Mouse (Mus musculus): ENCODE measurements around the gene Mknk2. TPM values are rescaled to one million over a fixed set of nuclear protein-coding genes. Genes with fewer than 3 reads are reported as not detected.

Gene Mknk2
- total RNA-seq, 2 experiments from 2014 or later, result 170 to 176 TPM

Other genes starting within 250 kb of the Mknk2 start
- gene Tcf3, start 244.5 kb downstream of the Mknk2 start, total RNA-seq (2021), result 10 to 100 TPM; 66.4 to 67.5 TPM
- not detected for gene Onecut3, start 183.3 kb downstream of the Mknk2 start, total RNA-seq (2021)
- gene Atp8b3, start 139.0 kb downstream of the Mknk2 start, total RNA-seq (2021), result under 1 TPM; 0.05 TPM
- 10 to 100 TPM; 22.0 to 24.9 TPM for gene Rexo1, start 116.6 kb downstream of the Mknk2 start, total RNA-seq (2021)
- gene Klf16, start 100.8 kb downstream of the Mknk2 start, total RNA-seq (2021), result 1 to 10 TPM; 7.5 to 8.5 TPM
- 10 to 100 TPM; 79.7 to 81.6 TPM for gene Abhd17a, start 87.8 kb downstream of the Mknk2 start, total RNA-seq (2021)
- 10 to 100 TPM; 27.4 to 27.9 TPM for gene Scamp4, start 75.2 kb downstream of the Mknk2 start, total RNA-seq (2021)
- gene Adat3, start 75.2 kb downstream of the Mknk2 start, total RNA-seq (2021), result 1 to 10 TPM; 3.0 to 3.2 TPM
- 1 to 10 TPM; 1.1 to 1.7 TPM for gene Gm49322, start 72.1 kb downstream of the Mknk2 start, total RNA-seq (2021)
- gene Csnk1g2, start 55.3 kb downstream of the Mknk2 start, total RNA-seq (2021), result 100 to 1,000 TPM; 167 to 169 TPM
- gene Btbd2, start 21.0 kb downstream of the Mknk2 start, total RNA-seq (2021), result 10 to 100 TPM; 50.7 to 50.8 TPM
- 10 to 100 TPM; 24.0 to 25.4 TPM for gene Mob3a, start 23.9 kb upstream of the Mknk2 start, total RNA-seq (2021)
- gene Izumo4, start 24.1 kb upstream of the Mknk2 start, total RNA-seq (2021), result 1 to 10 TPM; 8.3 to 8.4 TPM
- gene Ap3d1, start 64.2 kb upstream of the Mknk2 start, total RNA-seq (2021), result 10 to 100 TPM; 52.1 to 58.7 TPM
- 10 to 100 TPM; 50.5 to 61.2 TPM for gene Dot1l, start 77.1 kb upstream of the Mknk2 start, total RNA-seq (2021)
- gene Sf3a2, start 120.1 kb upstream of the Mknk2 start, total RNA-seq (2021), result 10 to 100 TPM; 47.1 to 55.8 TPM
- 10 to 100 TPM; 41.7 to 43.0 TPM for gene Plekhj1, start 120.5 kb upstream of the Mknk2 start, total RNA-seq (2021)
- under 1 TPM; 0.86 to 0.93 TPM for gene Amh, start 127.1 kb upstream of the Mknk2 start, total RNA-seq (2021)
- gene Jsrp1, start 135.4 kb upstream of the Mknk2 start, total RNA-seq (2021), result 100 to 1,000 TPM; 199 to 230 TPM
- gene Oaz1, start 148.5 kb upstream of the Mknk2 start, total RNA-seq (2021), result 100 to 1,000 TPM; 785 to 853 TPM
- 10 to 100 TPM; 21.5 to 22.1 TPM for gene Lingo3, start 165.9 kb upstream of the Mknk2 start, total RNA-seq (2021)
- gene Lsm7, start 177.1 kb upstream of the Mknk2 start, total RNA-seq (2021), result 10 to 100 TPM; 53.7 to 54.2 TPM
- gene Sppl2b, start 177.2 kb upstream of the Mknk2 start, total RNA-seq (2021), result 10 to 100 TPM; 30.9 to 38.6 TPM
- gene Tmprss9, start 193.7 kb upstream of the Mknk2 start, total RNA-seq (2021), result under 1 TPM in 1 of 2 experiments, not detected in 1; 0.10 TPM
- gene Timm13, start 222.9 kb upstream of the Mknk2 start, total RNA-seq (2021), result 100 to 1,000 TPM; 120 to 134 TPM
- 10 to 100 TPM; 46.8 to 50.5 TPM for gene Lmnb2, start 240.1 kb upstream of the Mknk2 start, total RNA-seq (2021)

All from gastrocnemius, postnatal 4 days (tissue).